In genomic region chr10:80004233-80004705, GRCm38 (mm10) we compare ENCODE assay signal across 29 mouse cellular contexts. TPM values are rescaled to one million over a fixed set of nuclear protein-coding genes. Genes with fewer than 3 reads are reported as not detected.
A peak's percentile ranks its signal among the peaks of the same experiment; 100 is the strongest.
DNase-seq lines count a peak whose midpoint lies in the region; ATAC-seq lines count a peak whose summit lies in the region.
"Had no signal": no experiment of that assay in that cellular context is flagged by ENCODE, and none has a peak within 500 bp of the region (broad histone marks: within the 10 kb centered on the region; RNA-seq: fewer than 3 reads in every experiment).

No protein-coding gene starts in this region.

- H3K36me3 ChIP-seq in heart, embryonic 11.5 days (ENCODE audit: control insufficient read depth, insufficient read depth, low read length), result peaks cover 2% of the 10 kb centered on the region; the same call in 1 of the 2 replicates
- H3K36me3 ChIP-seq: embryonic facial prominence, embryonic 12.5 days; forebrain, embryonic 15.5 days had no signal

- H3K4me1 ChIP-seq in heart, embryonic 11.5 days (ENCODE audit: control insufficient read depth, insufficient read depth, low read length), result peaks cover 15% of the 10 kb centered on the region
- H3K4me1 ChIP-seq: forebrain, embryonic 15.5 days; hindbrain, embryonic 15.5 days; midbrain, embryonic 13.5 days had no signal

- 0 out of 2 replicates have a peak overlapping the region, but pooled peaks have one; percentile 16 for H3K27ac ChIP-seq in heart, embryonic 11.5 days (ENCODE audit: low read depth, low read length)
- H3K27ac ChIP-seq: embryonic facial prominence, embryonic 12.5 days; forebrain, embryonic 15.5 days; hindbrain, embryonic 15.5 days; macrophage; midbrain, embryonic 13.5 days had no signal

- 86% methylated on average over 8 of the region's 8 CpGs for WGBS in heart, embryonic 11.5 days (ENCODE audit: insufficient replicate concordance)

- H3K27me3 ChIP-seq in heart, embryonic 11.5 days (ENCODE audit: control insufficient read depth, insufficient read depth, low read length), result peaks cover 24% of the 10 kb centered on the region

- ATAC-seq in heart, embryonic 11.5 days (replicated peaks; ENCODE audit: insufficient number of reproducible peaks, low FRiP score, low TSS enrichment), result no peak
- ATAC-seq: forebrain, embryonic 15.5 days; midbrain, embryonic 13.5 days had no signal

- H3K9me3 ChIP-seq in heart, embryonic 11.5 days (replicated peaks; ENCODE audit: control insufficient read depth, low read length), result no peaks in the 10 kb centered on the region
- H3K9me3 ChIP-seq: embryonic facial prominence, embryonic 12.5 days; forebrain, embryonic 15.5 days; heart, embryonic 12.5 days; hindbrain, embryonic 15.5 days had no signal

- DNase-seq in heart, postnatal 4 days, result no peak
- peak; percentile 72 for DNase-seq in ovary, adult 18-20 months (ENCODE audit: low spot score)
- DNase-seq in ovary, postnatal 14 days (ENCODE audit: low spot score), result no peak
- peak; percentile 78 to 85 for DNase-seq in adrenal gland, postnatal 36 days
- no peak for DNase-seq in MN1 (ENCODE audit: low spot score)
- DNase-seq in layer of hippocampus, adult 9-11 months, result no peak
- DNase-seq: cerebellum, adult 8-10 months; embryo, embryonic 11 days; gastrocnemius, postnatal 36 days; heart, adult 18-20 months; kidney, adult 2 months; kidney, postnatal 36 days; layer of hippocampus, postnatal 36 days; left cerebral cortex, postnatal 4 days; lung, postnatal 10 days; right cerebral cortex, postnatal 25 days; spleen, adult 18-20 months; thymus, adult 18-20 months; thymus, postnatal 25 days had no signal

- H3K4me2 ChIP-seq in heart, embryonic 11.5 days, result no peak overlapping the region
- H3K4me2 ChIP-seq: embryonic facial prominence, embryonic 12.5 days; forebrain, embryonic 15.5 days; heart, embryonic 12.5 days; hindbrain, embryonic 15.5 days; midbrain, embryonic 13.5 days had no signal

- H3K9ac ChIP-seq in heart, embryonic 11.5 days (ENCODE audit: low read depth, low read length), result no peak overlapping the region
- H3K9ac ChIP-seq: embryonic facial prominence, embryonic 12.5 days; forebrain, embryonic 15.5 days; heart, embryonic 12.5 days; hindbrain, embryonic 15.5 days; midbrain, embryonic 13.5 days had no signal

- H3K4me3 ChIP-seq in heart, embryonic 11.5 days (ENCODE audit: low read depth, low read length), result no peak overlapping the region
- H3K4me3 ChIP-seq: embryonic facial prominence, embryonic 12.5 days; forebrain, embryonic 15.5 days; heart, embryonic 12.5 days; hindbrain, embryonic 15.5 days; midbrain, embryonic 13.5 days had no signal

RNA-seq across cellular contexts. Expression of gene Abca7, which starts 8.0 kb away (rescaled TPM):
- polyA plus RNA-seq in heart, embryonic 11.5 days (2014; fragmentation: Nextera tagmentation; extraction: Ambion mirVana), result 2.1 and 2.8 TPM in 2 replicates
- total RNA-seq in heart, postnatal 4 days (2021), result 1 to 10 TPM; 6.9 to 8.1 TPM
- 10 to 100 TPM; 20.2 to 20.3 TPM for total RNA-seq in adrenal gland, postnatal 36 days (2021)

RNA-seq across cellular contexts. Expression of gene Arhgap45, which starts 12.2 kb away (rescaled TPM):
- 6.2 and 7.5 TPM in 2 replicates for polyA plus RNA-seq in heart, embryonic 11.5 days (2014; fragmentation: Nextera tagmentation; extraction: Ambion mirVana)
- total RNA-seq in heart, postnatal 4 days (2021), result 1 to 10 TPM; 4.0 to 4.1 TPM
- 1 to 10 TPM; 4.5 to 5.4 TPM for total RNA-seq in adrenal gland, postnatal 36 days (2021)

RNA-seq across cellular contexts. Expression of gene Cnn2, which starts 15.9 kb away (rescaled TPM):
- 405 and 420 TPM in 2 replicates for polyA plus RNA-seq in heart, embryonic 11.5 days (2014; fragmentation: Nextera tagmentation; extraction: Ambion mirVana)
- total RNA-seq in heart, postnatal 4 days (2021), result 100 to 1,000 TPM; 109 to 113 TPM
- 10 to 100 TPM; 30.2 to 42.9 TPM for total RNA-seq in adrenal gland, postnatal 36 days (2021)

RNA-seq across cellular contexts. Expression of gene Tmem259, which starts 20.1 kb away (rescaled TPM):
- polyA plus RNA-seq in heart, embryonic 11.5 days (2014; fragmentation: Nextera tagmentation; extraction: Ambion mirVana), result 12.8 and 15.6 TPM in 2 replicates
- 100 to 1,000 TPM; 117 to 120 TPM for total RNA-seq in heart, postnatal 4 days (2021)
- total RNA-seq in adrenal gland, postnatal 36 days (2021), result 100 to 1,000 TPM; 144 to 146 TPM

RNA-seq across cellular contexts. Expression of gene Grin3b, which starts 33.8 kb away (rescaled TPM):
- polyA plus RNA-seq in heart, embryonic 11.5 days (2014; fragmentation: Nextera tagmentation; extraction: Ambion mirVana), result 0.19 and 0.20 TPM in 2 replicates
- total RNA-seq in heart, postnatal 4 days (2021), result under 1 TPM in 1 of 2 experiments, not detected in 1; 0.21 TPM
- not detected for total RNA-seq in adrenal gland, postnatal 36 days (2021)
- total RNA-seq: hematopoietic stem cell, adult 5-6 weeks; megakaryocyte-erythroid progenitor cell, adult 5-6 weeks; monocyte, adult 5-6 weeks had no signal
- polyA plus RNA-seq: macrophage had no signal

Comparison
In these comparisons a context has a peak if more than half of its experiments do, and no peak if none do; other contexts are left out.
1. DNase-seq: peak in ovary, adult 18-20 months (single experiment) and adrenal gland, postnatal 36 days (2 of 2); none in heart, postnatal 4 days (single experiment), ovary, postnatal 14 days (single experiment), MN1 (single experiment) and layer of hippocampus, adult 9-11 months (single experiment).